Mouse (Mus musculus) neural tube, embryonic 14.5 days (tissue): ENCODE measurements at regions not wholly inside any gene's neighbourhood (a gene's known extent, or its start where the extent isn't known, plus 50 kb on each side); places are given as distances from the start of the nearest gene placed in this dataset.
A peak's percentile ranks its signal among the peaks of the same experiment; 100 is the strongest.

Source experiments
- ATAC-seq: fragments of 200-750 bp; cut with Nextera tagmentation; 2 replicates; pipeline ENCODE4 v1.8.0; 2017; ENCODE audit warnings: low read depth, mild to moderate bottlenecking, moderate TSS enrichment, moderate library complexity
- H3K27ac ChIP-seq: fragments of 300-500 bp; sonication (generic); 2 replicates; pipeline ENCODE4 v1.5.1; 2014; ENCODE audit warnings: low read depth, mild to moderate bottlenecking, control low read depth, low read length, moderate library complexity, mixed read lengths
- H3K27me3 ChIP-seq: fragments of 300-500 bp; sonication (generic); 2 replicates; pipeline ENCODE4 v1.6.1; 2014; ENCODE audit warnings: low read length; ENCODE audit not compliant: control insufficient read depth, insufficient read depth
- H3K36me3 ChIP-seq: fragments of 300-500 bp; sonication (generic); 2 replicates; pipeline ENCODE4 v1.6.1; 2014; ENCODE audit warnings: low read length, mixed read lengths; ENCODE audit not compliant: control insufficient read depth, insufficient read depth
- H3K4me1 ChIP-seq: fragments of 300-500 bp; sonication (generic); 2 replicates; pipeline ENCODE4 v1.6.1; 2014; ENCODE audit warnings: low read length; ENCODE audit not compliant: control insufficient read depth, insufficient read depth
- H3K4me2 ChIP-seq: fragments of 300-500 bp; sonication (generic); 2 replicates; pipeline ENCODE4 v1.6.1; 2014; ENCODE audit warnings: mild to moderate bottlenecking, low read depth, low read length, control low read depth
- H3K4me3 ChIP-seq: fragments of 300-500 bp; sonication (generic); 2 replicates; pipeline ENCODE4 v1.5.1; 2014; ENCODE audit warnings: low read depth, low read length, control low read depth, mixed read lengths
- H3K9ac ChIP-seq: fragments of 300-500 bp; sonication (generic); replicated peaks from 2 replicates; pipeline ENCODE4 v1.6.1; 2014; ENCODE audit warnings: low read depth, mild to moderate bottlenecking, control low read depth, low read length, mixed read lengths
- H3K9me3 ChIP-seq: fragments of 300-500 bp; sonication (generic); 2 replicates; pipeline ENCODE4 v1.6.1; 2016; ENCODE audit warnings: low read length; ENCODE audit not compliant: control insufficient read depth
- WGBS: fragments of 180-500 bp; shearing (Covaris S2); extraction: QIAGEN DNeasy Blood & Tissue Kit; methylation state at CpG from one replicate; pipeline ENCODE4 v1.1.7; 2014; 5-methylcytosine and 5-hydroxymethylcytosine counted together

DNA sequence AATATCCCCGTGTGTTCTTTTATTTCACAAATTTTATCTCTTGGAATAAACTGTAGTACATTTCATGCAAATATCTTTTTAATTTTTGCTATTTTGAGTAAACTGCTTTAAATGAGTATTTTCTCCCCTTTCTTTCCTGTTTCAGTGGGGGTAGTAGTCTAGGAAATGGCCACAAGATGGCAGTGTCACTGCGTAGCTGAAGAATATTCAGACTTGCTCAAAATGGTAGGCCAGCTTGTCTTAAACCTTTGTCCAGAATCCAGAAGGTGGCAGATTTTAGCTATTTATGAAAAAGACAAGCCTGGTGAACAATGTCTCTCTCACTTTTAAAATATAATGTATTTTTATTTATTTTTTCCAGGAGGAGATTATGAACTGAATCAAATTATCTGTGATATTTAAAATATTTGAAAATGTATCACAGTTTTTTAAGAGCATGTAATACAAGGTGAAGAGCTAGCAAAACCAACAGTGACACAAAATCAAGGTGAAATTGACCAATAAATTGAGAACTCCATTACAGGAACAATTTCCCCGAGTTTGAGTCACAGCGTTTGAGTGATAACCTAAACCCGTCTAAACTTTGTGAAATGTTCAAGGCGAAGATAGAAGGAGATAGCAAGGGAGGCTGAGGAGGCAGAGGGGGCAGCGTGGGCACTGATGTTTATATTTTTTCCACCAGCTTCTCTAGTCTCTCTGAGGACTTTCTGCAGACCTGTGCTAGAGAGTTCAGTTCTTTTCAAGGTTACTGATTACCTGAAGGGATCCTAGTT lies 285.5 kb downstream of the Olfm4 start:
- no peak overlapping the region for H3K9ac ChIP-seq
- peak; percentile 86 for ATAC-seq
- no peaks in the 10 kb centered on the region for H3K27me3 ChIP-seq
- H3K4me1 ChIP-seq: no peaks in the 10 kb centered on the region
- H3K27ac ChIP-seq: peak overlapping the region; percentile 0; the same call in 1 of the 2 replicates
- no peaks in the 10 kb centered on the region for H3K36me3 ChIP-seq
- H3K4me3 ChIP-seq: no peak overlapping the region
- H3K4me2 ChIP-seq: no peak overlapping the region
- no peaks in the 10 kb centered on the region for H3K9me3 ChIP-seq
- WGBS: 48% methylated on average over 7 of the region's 7 CpGs

DNA sequence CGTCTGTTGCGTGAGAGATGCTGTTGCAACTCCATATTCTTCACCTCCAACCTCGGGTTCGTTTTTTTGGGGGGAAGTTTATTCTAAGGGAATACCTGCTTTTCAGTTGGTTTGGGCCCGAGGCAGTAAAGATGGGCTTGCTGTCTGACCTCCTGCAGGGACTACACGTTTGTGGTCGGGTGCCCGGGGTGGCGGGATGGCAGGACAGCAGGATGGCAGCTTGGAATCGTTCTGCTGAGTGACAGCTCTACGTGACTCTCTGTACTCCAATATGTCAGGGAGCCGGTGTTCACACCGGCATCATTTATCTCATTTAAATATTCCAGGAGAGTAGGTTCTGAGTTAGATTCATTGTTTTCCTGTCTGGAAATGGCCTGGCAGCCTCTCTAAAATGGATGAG lies 286.2 kb downstream of the Olfm4 start:
- Histone ChIP-seq H3K27ac (no peak overlapping the region), H3K9me3 (no peaks in the 10 kb centered on the region), H3K4me2 (no peak overlapping the region), H3K9ac (no peak overlapping the region), H3K36me3 (no peaks in the 10 kb centered on the region), H3K4me1 (no peaks in the 10 kb centered on the region), H3K4me3 (no peak overlapping the region), H3K27me3 (no peaks in the 10 kb centered on the region)
- 63% methylated on average over 13 of the region's 13 CpGs for WGBS
- no peak for ATAC-seq

GRCm38 (mm10) chr14:80280188-80280587 lies 296.3 kb downstream of the Olfm4 start:
- no peak overlapping the region for H3K27ac ChIP-seq
- no peaks in the 10 kb centered on the region for H3K4me1 ChIP-seq
- no peak overlapping the region for H3K4me3 ChIP-seq
- H3K27me3 ChIP-seq: no peaks in the 10 kb centered on the region
- no peak for ATAC-seq
- H3K36me3 ChIP-seq: no peaks in the 10 kb centered on the region
- no peak overlapping the region for H3K9ac ChIP-seq
- no peaks in the 10 kb centered on the region for H3K9me3 ChIP-seq
- WGBS: 69% methylated on average over 4 of the region's 4 CpGs
- H3K4me2 ChIP-seq: no peak overlapping the region

DNA sequence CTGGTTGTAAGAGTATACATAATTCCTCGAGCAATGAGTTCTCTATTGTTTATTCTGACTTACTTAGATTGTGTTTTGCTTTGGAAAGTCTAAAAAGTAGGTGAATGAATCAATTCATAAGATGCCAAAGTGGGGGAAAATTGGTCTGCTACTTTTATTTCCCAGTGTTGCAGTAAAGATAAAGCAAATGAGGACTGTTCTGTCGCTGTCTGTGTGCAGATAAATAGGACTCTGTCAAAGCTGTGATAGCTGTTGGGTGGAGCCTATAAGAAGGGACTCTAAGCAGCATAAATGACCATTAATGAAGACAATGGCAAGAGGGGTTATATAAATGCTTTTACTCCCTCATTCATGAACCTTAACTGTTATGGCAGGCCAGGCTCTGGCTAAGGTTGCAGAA lies 299.8 kb downstream of the Olfm4 start:
- 38% methylated on average over 2 of the region's 2 CpGs for whole genome bisulfite sequencing
- H3K9ac ChIP-seq: no peak overlapping the region
- no peak overlapping the region for H3K4me3 ChIP-seq
- no peak overlapping the region for H3K4me2 ChIP-seq
- no peaks in the 10 kb centered on the region for H3K27me3 ChIP-seq
- H3K4me1 ChIP-seq: no peaks in the 10 kb centered on the region
- H3K36me3 ChIP-seq: no peaks in the 10 kb centered on the region
- H3K9me3 ChIP-seq: no peaks in the 10 kb centered on the region
- no peak overlapping the region for H3K27ac ChIP-seq
- no peak for ATAC-seq

- H3K36me3 ChIP-seq: no peaks in the 10 kb centered on the region
- WGBS: 87% methylated on average over 4 of the region's 4 CpGs
- H3K4me3 ChIP-seq: no peak overlapping the region
- no peak overlapping the region for H3K4me2 ChIP-seq
- H3K27ac ChIP-seq: no peak overlapping the region
- H3K4me1 ChIP-seq: no peaks in the 10 kb centered on the region
- H3K27me3 ChIP-seq: no peaks in the 10 kb centered on the region
- no peak for ATAC-seq
- H3K9ac ChIP-seq: no peak overlapping the region
- H3K9me3 ChIP-seq: no peaks in the 10 kb centered on the region
Measured at GRCm38 (mm10) chr14:80291360-80291759, 307.5 kb downstream of the Olfm4 start.

DNA sequence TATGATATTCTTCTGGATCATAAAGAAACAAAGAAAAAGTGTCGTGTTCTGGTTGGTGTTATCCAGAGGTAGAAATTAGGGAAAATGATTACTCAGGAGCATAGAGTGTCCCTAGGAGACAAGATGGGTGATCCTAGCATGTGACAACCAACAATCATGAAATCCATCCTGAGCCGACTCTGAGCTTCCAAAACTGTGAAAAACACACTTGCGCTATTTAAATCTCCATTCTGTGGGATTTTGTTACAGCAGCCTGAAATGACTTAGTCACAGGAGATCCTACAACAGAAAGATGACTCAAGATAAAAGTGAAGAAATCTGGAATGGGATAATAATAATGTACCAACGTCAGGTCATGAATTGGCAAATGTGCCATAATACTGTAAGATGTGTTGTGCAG lies 309.5 kb downstream of the Olfm4 start:
- H3K4me1 ChIP-seq: no peaks in the 10 kb centered on the region
- H3K4me2 ChIP-seq: no peak overlapping the region
- ATAC-seq: no peak
- no peaks in the 10 kb centered on the region for H3K27me3 ChIP-seq
- no peak overlapping the region for H3K9ac ChIP-seq
- H3K36me3 ChIP-seq: no peaks in the 10 kb centered on the region
- H3K4me3 ChIP-seq: no peak overlapping the region
- no peaks in the 10 kb centered on the region for H3K9me3 ChIP-seq
- H3K27ac ChIP-seq: no peak overlapping the region
- WGBS: 92% methylated on average over 4 of the region's 4 CpGs

- Histone ChIP-seq H3K9me3 (no peaks in the 10 kb centered on the region), H3K4me3 (no peak overlapping the region), H3K27ac (no peak overlapping the region), H3K4me1 (no peaks in the 10 kb centered on the region), H3K4me2 (no peak overlapping the region), H3K9ac (no peak overlapping the region), H3K36me3 (no peaks in the 10 kb centered on the region), H3K27me3 (no peaks in the 10 kb centered on the region)
- 36% methylated on average over 2 of the region's 2 CpGs for WGBS
- ATAC-seq: no peak
Measured at GRCm38 (mm10) chr14:80329651-80330050, 345.8 kb downstream of the Olfm4 start.

GRCm38 (mm10) chr14:80362024-80362622 lies 378.2 kb downstream of the Olfm4 start:
- Histone ChIP-seq H3K27ac (no peak overlapping the region), H3K4me3 (no peak overlapping the region), H3K9ac (no peak overlapping the region), H3K4me2 (no peak overlapping the region), H3K36me3 (no peaks in the 10 kb centered on the region), H3K27me3 (no peaks in the 10 kb centered on the region), H3K9me3 (no peaks in the 10 kb centered on the region), H3K4me1 (0 out of 2 replicates have a peak, but pooled peaks cover 3% of the 10 kb centered on the region)
- ATAC-seq: peak; percentile 68; the same call in 1 of the 2 replicates

DNA sequence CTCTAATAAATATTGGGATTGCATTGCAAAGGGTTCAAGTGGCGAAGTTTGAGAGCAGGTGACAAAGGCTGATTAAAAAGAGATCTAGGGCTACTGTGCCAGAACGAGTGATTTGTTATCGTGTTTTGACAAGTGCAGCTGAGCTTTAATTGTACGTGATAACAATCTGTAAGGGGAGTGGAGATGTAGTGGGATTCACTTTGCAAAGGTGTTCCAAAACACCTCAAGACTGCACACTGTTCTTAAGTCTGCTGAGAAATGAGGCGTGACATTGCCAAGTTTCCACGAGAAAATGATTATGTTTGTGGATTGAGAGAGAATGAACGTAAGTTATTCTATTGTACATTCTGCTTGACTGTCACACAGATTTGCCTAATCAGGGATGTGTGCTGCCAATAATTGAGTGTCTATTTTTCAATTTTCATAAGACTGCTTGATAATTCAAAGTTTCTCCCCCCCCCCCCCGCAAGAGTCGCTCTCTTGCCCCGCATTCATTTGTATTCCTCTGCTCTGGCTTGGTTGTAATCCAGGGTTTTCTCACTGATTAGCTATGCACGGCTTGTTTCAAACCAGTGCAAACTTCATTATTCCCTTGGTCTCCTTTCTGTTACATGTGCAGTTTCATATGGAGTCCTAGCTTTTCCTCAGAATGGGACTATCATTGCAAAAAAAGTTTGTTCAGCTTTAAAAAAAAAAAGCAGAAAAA lies 385.7 kb downstream of the Olfm4 start:
- no peaks in the 10 kb centered on the region for H3K9me3 ChIP-seq
- H3K9ac ChIP-seq: no peak overlapping the region
- no peaks in the 10 kb centered on the region for H3K27me3 ChIP-seq
- WGBS: 57% methylated on average over 11 of the region's 11 CpGs
- H3K36me3 ChIP-seq: no peaks in the 10 kb centered on the region
- no peaks in the 10 kb centered on the region for H3K4me1 ChIP-seq
- no peak overlapping the region for H3K27ac ChIP-seq
- ATAC-seq: no peak
- H3K4me3 ChIP-seq: no peak overlapping the region
- H3K4me2 ChIP-seq: no peak overlapping the region
